Mouse (Mus musculus) spleen, adult 18-20 months (tissue): ENCODE measurements around the gene Rnaset2b.
"Not testable (repeated sequence)": the region's sequence is repeated elsewhere in the genome, so short reads cannot be mapped to it uniquely, and the experiment has no call there.

Source experiments
- DNase-seq, 2 experiments: peaks; one replicate each; pipeline ENCODE4 v3.0.0; 2022; ENCODE audit warnings: mixed read lengths in 2 of 2

Gene Rnaset2b

DNA sequence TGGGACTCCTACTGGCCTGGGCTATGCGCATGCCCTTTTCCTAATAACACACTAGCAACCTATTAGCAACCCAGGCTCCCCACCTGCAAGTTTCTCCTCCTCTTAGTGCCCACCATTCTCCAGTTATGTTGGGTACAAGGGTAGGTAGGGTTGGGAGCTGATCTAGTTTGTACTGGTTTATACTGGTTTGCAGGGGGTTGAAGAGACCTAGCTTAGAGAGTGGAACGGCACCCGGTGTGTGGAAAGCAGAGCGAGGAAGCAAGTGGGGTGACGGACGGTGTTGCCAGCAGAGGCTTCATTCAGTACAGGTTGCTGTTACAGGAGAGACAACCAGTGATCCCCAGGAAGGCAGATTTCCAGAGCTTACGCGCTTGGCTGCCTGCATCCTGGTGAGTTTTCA is at the start of gene Rnaset2b:
Gene Rnaset2b, plus strand, starts transcription at position 301 of the 400 bp plus-strand sequence.
- not testable (repeated sequence) for DNase-seq

GRCm38 (mm10) chr17:6931625-6932024 is 38.8 kb upstream of the Rnaset2b start:
- DNase-seq: not testable (repeated sequence)

GRCm38 (mm10) chr17:6942560-6942959 is 27.9 kb upstream of the Rnaset2b start:
- not testable (repeated sequence) for DNase-seq

GRCm38 (mm10) chr17:6947637-6947983 is 22.8 kb upstream of the Rnaset2b start:
- DNase-seq: not testable (repeated sequence)

DNA sequence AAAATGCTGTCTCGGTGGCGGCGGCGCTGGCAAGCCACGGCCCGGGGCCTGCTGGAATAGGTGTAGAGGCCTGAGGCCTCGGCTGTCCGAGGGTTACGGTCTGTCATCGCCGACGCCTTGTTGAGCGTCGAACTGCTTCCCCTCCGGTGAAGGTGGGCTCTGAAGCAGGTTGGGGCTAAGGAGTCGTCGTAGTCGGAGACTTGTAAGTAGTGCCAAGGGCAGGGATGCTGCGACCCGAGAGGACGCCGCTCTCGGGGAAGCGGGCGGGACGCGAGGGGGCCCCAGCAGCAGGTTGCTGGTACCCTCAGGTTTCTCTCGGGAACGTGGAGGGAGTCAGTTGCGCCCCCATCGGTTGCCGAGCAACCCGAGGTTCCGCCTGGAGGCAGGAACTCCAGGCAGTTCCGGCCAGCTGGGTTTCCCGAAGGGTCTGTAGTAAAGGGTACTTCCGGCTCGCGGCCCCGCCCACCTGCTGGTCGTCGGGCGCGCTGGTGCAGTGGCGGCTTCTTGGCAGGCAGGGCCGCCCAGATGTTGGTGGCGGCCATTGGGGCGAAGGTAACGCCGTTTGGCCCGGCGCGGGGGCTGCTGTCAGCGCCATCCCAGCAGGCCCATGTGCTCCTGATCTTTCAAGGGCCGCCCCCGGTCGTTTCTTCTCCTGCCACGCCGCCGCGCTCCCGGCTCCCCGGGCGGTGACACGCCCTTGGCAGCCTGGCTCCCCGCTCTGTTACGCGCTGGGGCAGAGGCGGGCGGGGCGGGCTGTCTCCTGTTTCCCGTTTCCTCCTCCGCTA is 22.3 kb upstream of the Rnaset2b start, which contains the start of gene Rsph3b:
Gene Rsph3b, minus strand, starts transcription at position 699 of the 785 bp plus-strand sequence.
- DNase-seq: peak; percentile 76 to 78

DNA sequence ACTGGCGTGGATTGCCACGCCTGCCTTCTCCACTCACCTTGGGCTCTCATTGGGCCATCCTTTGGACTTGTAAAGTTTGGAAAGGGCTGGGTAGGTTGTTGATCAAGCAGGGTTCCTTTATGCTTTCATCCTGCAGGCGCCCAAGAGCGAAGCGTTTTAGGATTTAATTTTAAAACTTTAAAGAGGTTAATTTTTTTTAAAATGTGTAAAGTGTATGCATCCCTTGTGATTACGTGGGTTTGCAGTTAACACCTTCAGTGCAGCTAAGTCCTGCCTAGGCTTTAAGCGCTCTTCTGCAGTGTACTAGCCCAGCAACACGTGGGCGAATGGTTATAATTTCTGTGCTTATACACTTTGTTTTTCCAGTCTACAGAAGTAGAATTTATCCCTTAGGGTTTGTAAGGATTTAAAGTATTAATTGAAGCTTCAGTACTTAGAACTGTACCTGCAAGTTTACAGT is 21.6 kb upstream of the Rnaset2b start:
- DNase-seq: not testable (repeated sequence)

DNA sequence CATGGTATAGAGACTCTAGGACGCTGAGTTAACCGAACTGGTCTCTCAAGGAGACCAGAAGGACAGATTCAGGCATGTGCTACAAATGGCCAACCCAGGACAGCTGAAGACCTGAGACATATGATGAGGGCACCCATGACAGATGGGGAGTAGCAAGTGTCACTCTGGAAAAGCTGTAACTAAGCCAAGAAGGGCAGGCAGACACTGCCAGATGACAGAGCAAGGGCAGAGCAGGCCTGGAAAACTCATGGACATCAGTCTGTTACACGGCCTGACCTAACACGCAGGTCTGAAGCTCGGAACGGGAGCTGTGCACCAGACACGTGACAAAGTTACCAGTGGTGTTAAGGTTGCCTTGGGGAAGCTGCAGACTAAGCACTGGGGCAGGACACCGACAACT is 11.6 kb upstream of the Rnaset2b start:
- not testable (repeated sequence) for DNase-seq

GRCm38 (mm10) chr17:6959543-6960259 is 10.7 kb upstream of the Rnaset2b start:
- DNase-seq: not testable (repeated sequence)

DNA sequence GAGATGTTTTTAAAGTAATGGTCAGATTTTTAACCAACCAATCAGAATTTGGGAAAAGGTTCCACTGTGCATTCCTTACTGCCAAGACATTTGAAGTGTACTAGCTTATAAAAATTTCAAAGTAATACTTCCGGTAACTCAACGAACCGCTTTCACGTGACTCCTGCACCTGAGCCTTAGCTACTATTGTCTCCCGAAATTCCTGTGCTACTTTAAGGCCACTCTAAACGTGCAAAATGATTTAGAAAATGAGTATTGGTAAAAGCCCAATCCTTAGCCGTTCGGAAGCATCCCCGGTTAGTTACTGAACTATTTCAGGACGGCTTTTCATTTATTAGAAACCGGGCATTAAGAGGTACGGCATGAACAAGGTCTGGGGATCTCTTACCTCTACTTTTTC is 10.1 kb upstream of the Rnaset2b start:
- not testable (repeated sequence) for DNase-seq

- peak; percentile 51 to 59 for DNase-seq
Measured at GRCm38 (mm10) chr17:6960776-6961175, 9.7 kb upstream of the Rnaset2b start, which contains the start of gene Tagap1. Gene Tagap1, minus strand, starts transcription at chr17:6961156.

DNA sequence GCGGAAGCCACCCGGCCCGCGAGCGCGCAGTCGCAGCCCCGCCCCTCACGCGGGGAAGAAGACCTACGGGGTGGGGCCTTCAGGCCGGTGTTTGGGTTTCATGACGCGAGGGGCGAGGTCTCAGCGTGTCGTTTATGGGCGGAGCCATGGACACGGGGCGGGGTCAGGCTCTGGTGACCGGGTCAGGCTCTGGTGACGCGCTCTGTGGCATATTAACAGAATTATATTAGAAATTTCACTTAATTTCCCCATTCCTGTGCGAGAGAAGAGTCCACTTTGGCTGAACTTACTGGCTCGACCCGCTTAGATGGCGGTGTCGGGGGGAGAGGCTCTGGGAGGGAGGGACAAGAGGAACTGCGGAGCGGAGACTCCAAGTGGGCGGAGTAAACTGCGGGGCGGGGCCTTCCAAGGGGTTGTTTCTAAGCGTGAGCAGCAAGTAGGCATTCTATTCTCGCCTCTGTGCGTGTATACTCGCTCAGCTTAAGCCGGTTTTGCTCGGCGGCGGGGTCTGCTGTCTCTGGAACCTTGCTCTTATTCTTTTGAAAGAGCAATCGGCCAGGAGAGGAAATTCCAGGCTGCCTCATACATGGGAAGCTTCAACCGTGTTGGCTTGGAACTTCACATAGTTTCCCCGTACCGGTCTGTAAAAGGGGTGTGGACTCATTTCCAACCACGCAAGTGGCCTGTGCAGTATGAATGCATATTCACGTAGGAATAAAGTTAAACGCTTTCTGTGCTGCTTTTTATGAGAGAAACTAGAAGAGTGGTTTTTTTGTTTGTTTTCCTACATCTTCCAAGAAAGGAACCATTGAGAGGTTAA is 9.0 kb upstream of the Rnaset2b start:
- peak; percentile 27 to 35 for DNase-seq

DNA sequence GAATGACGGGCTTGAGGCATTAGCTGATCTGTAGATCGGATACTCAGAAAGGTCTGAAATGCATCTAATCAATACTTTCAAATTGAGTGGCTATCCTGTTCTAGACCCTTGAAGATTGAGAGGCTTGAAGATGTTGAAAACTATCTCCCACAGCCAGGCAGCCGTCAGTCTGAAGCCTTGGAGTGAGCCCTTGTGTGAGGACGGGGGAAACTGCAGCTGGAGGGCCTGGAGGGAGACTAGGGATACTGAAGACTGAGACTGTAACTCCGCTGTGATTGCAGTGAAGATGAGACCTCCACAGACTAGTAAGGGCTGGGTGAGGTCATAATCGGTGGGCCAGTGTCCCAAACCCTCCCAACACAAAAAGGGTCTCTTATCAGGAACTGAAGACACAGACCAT is 8.1 kb upstream of the Rnaset2b start:
- not testable (repeated sequence) for DNase-seq

DNA sequence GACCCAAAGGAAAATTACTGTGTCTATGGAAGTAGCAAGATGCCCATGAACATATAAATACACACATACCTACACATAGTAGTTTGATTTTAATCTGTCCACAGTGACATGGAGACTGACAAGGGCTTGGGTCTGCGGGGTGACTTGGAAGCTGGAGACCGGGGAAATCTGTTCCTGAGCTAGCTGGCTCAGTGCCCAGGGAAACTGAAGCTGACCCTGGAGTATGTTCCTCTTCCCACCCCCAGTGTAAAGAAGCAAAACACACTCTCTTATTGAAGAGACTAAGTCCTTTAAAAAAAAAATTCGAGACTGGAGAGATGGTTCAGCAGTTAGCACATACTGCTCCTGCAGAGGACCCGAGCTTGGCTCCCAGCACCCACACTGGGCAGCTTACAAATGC is 7.5 kb upstream of the Rnaset2b start:
- DNase-seq: not testable (repeated sequence)

- DNase-seq: peak in 1 of 2 experiments; percentile 39
Measured at GRCm38 (mm10) chr17:6965364-6965763, 5.1 kb upstream of the Rnaset2b start.

GRCm38 (mm10) chr17:6967673-6968072 is 2.8 kb upstream of the Rnaset2b start:
- not testable (repeated sequence) for DNase-seq

- not testable (repeated sequence) for DNase-seq
Measured at GRCm38 (mm10) chr17:6971238-6971637, 804 bp downstream of the Rnaset2b start.

GRCm38 (mm10) chr17:6972836-6973396 is 2.5 kb downstream of the Rnaset2b start:
- DNase-seq: not testable (repeated sequence)

- not testable (repeated sequence) for DNase-seq
Measured at GRCm38 (mm10) chr17:6974985-6975384, 4.6 kb downstream of the Rnaset2b start.

- DNase-seq: peak; percentile 69 to 72
Measured at GRCm38 (mm10) chr17:6978287-6979248, 8.1 kb downstream of the Rnaset2b start, which contains the start of gene Gm49721. Gene Gm49721, plus strand, starts transcription at chr17:6978904.

- not testable (repeated sequence) for DNase-seq
Measured at GRCm38 (mm10) chr17:6979380-6979779, 8.9 kb downstream of the Rnaset2b start.

DNA sequence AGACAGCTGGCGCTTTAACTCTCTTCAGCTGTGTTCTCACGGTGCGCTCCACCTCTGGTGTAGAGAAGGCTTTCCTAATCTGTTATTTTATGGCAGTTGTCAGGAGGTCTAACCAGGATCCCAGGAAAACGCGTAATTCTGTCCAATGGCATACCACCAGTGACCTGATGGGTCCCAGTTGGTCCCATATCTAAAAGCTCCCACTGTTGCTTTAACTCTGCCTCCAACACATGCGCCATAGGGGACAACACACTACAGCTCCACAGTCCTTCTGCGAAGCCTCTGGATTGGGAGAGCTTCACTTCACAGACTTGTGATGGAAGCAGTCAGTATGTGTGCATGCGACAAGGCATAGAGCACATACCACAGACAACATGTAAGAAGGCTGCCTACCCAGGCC is 9.7 kb downstream of the Rnaset2b start:
- not testable (repeated sequence) for DNase-seq
